Mouse (Mus musculus) kidney, embryonic 16.5 days (tissue): ENCODE measurements around the gene Ttc13. TPM values are rescaled to one million over a fixed set of nuclear protein-coding genes. Genes with fewer than 3 reads are reported as not detected.

ENCODE experiments used
- ATAC-seq: fragments of 200-750 bp; cut with Nextera tagmentation; 2 replicates; pipeline ENCODE4 v1.8.0; 2017; ENCODE audit warnings: moderate TSS enrichment; ENCODE audit not compliant: low FRiP score, low TSS enrichment
- H3K27ac ChIP-seq: fragments of 300-500 bp; sonication (generic); 2 replicates; pipeline ENCODE4 v1.5.1; 2014; ENCODE audit warnings: low read length
- H3K27me3 ChIP-seq: fragments of 300-500 bp; sonication (generic); 2 replicates; pipeline ENCODE4 v1.6.1; 2014; ENCODE audit warnings: low read length, control low read depth, mixed read lengths; ENCODE audit not compliant: insufficient read depth
- H3K36me3 ChIP-seq: fragments of 300-500 bp; sonication (generic); 2 replicates; pipeline ENCODE4 v1.6.1; 2014; ENCODE audit warnings: low read length, control low read depth, mixed read lengths; ENCODE audit not compliant: insufficient read depth
- H3K4me1 ChIP-seq: fragments of 300-500 bp; sonication (generic); 2 replicates; pipeline ENCODE4 v1.6.1; 2014; ENCODE audit warnings: low read length, control low read depth, mixed read lengths; ENCODE audit not compliant: insufficient read depth
- H3K4me2 ChIP-seq: fragments of 300-500 bp; sonication (generic); replicated peaks from 2 replicates; pipeline ENCODE4 v1.6.1; 2014; ENCODE audit warnings: low read depth, low read length
- H3K4me3 ChIP-seq: fragments of 300-500 bp; sonication (generic); 2 replicates; pipeline ENCODE4 v1.5.1; 2014; ENCODE audit warnings: mild to moderate bottlenecking, low read length
- H3K9ac ChIP-seq: fragments of 300-500 bp; sonication (generic); replicated peaks from 2 replicates; pipeline ENCODE4 v1.6.1; 2014; ENCODE audit warnings: low read length
- H3K9me3 ChIP-seq: fragments of 300-500 bp; sonication (generic); 2 replicates; pipeline ENCODE4 v1.6.1; 2016; ENCODE audit warnings: low read length, control low read depth
- WGBS: fragments of 180-500 bp; shearing (Covaris S2); extraction: QIAGEN DNeasy Blood & Tissue Kit; methylation state at CpG from one replicate; pipeline ENCODE4 v1.1.7; 2014; 5-methylcytosine and 5-hydroxymethylcytosine counted together
- polyA plus RNA-seq: library from polyadenylated mRNA; unstranded; fragments of >200 nt; fragmentation: Nextera tagmentation; extraction: Ambion mirVana; gene quantifications from 2 replicates; pipeline ENCODE4 v1.2.1, GENCODE M21; 2015

Ttc13 gene
- polyA plus RNA-seq, 1 experiment from 2014 or later = 43.5 TPM

- Histone ChIP-seq H3K4me1 (no peaks in the 10 kb centered on the region), H3K27ac (no peak overlapping the region), H3K4me3 (no peak overlapping the region), H3K27me3 (no peaks in the 10 kb centered on the region), H3K9me3 (no peaks in the 10 kb centered on the region), H3K9ac (no peak overlapping the region), H3K36me3 (peaks cover 32% of the 10 kb centered on the region), H3K4me2 (no peak overlapping the region)
- ATAC-seq = no peak
- WGBS = 90% methylated on average over 6 of the region's 6 CpGs
Observed at GRCm38 (mm10) chr8:124713207-124713606, 8.6 kb downstream of the Ttc13 start.

GRCm38 (mm10) chr8:124705823-124706222 lies 16.0 kb downstream of the Ttc13 start:
- peaks cover 12% of the 10 kb centered on the region; the same call in 1 of the 2 replicates for H3K36me3 ChIP-seq

GRCm38 (mm10) chr8:124704376-124704775 lies 17.4 kb downstream of the Ttc13 start:
- H3K4me1 ChIP-seq = no peaks in the 10 kb centered on the region
- H3K4me2 ChIP-seq = no peak overlapping the region
- WGBS = 82% methylated on average over 4 of the region's 4 CpGs
- no peak for ATAC-seq
- no peak overlapping the region for H3K4me3 ChIP-seq
- H3K27ac ChIP-seq = no peak overlapping the region
- H3K9me3 ChIP-seq = no peaks in the 10 kb centered on the region
- peaks cover 9% of the 10 kb centered on the region for H3K36me3 ChIP-seq
- no peak overlapping the region for H3K9ac ChIP-seq
- no peaks in the 10 kb centered on the region for H3K27me3 ChIP-seq

More at GRCm38 (mm10) chr8:124705823-124706222, 16.0 kb downstream of the Ttc13 start:
- no peak overlapping the region for H3K4me2 ChIP-seq
- no peaks in the 10 kb centered on the region for H3K27me3 ChIP-seq
- no peak overlapping the region for H3K9ac ChIP-seq
- no peaks in the 10 kb centered on the region for H3K9me3 ChIP-seq
- WGBS = 94% methylated on average over 8 of the region's 8 CpGs
- no peaks in the 10 kb centered on the region for H3K4me1 ChIP-seq
- no peak overlapping the region for H3K27ac ChIP-seq
- no peak overlapping the region for H3K4me3 ChIP-seq
- no peak for ATAC-seq

- WGBS = 67% methylated on average over 4 of the region's 4 CpGs
- no peak overlapping the region for H3K27ac ChIP-seq
Observed at GRCm38 (mm10) chr8:124703526-124703925, 18.3 kb downstream of the Ttc13 start.

GRCm38 (mm10) chr8:124702183-124702582 lies 19.6 kb downstream of the Ttc13 start:
- 80% methylated on average over 3 of the region's 3 CpGs for WGBS
- no peaks in the 10 kb centered on the region for H3K4me1 ChIP-seq
- no peak for ATAC-seq

More at GRCm38 (mm10) chr8:124703526-124703925, 18.3 kb downstream of the Ttc13 start:
- Histone ChIP-seq H3K27me3 (no peaks in the 10 kb centered on the region), H3K9ac (no peak overlapping the region), H3K4me3 (no peak overlapping the region), H3K4me2 (no peak overlapping the region), H3K9me3 (no peaks in the 10 kb centered on the region), H3K4me1 (no peaks in the 10 kb centered on the region), H3K36me3 (peaks cover 7% of the 10 kb centered on the region)
- no peak for ATAC-seq

GRCm38 (mm10) chr8:124701023-124701422 lies 20.8 kb downstream of the Ttc13 start:
- Histone ChIP-seq H3K27ac (no peak overlapping the region), H3K4me3 (no peak overlapping the region), H3K36me3 (peaks cover 17% of the 10 kb centered on the region), H3K9ac (no peak overlapping the region), H3K4me1 (no peaks in the 10 kb centered on the region), H3K9me3 (no peaks in the 10 kb centered on the region), H3K4me2 (no peak overlapping the region), H3K27me3 (no peaks in the 10 kb centered on the region)
- 74% methylated on average over 9 of the region's 9 CpGs for WGBS
- ATAC-seq = no peak

More at GRCm38 (mm10) chr8:124702183-124702582, 19.6 kb downstream of the Ttc13 start:
- Histone ChIP-seq H3K27ac (no peak overlapping the region), H3K36me3 (peaks cover 17% of the 10 kb centered on the region), H3K9me3 (no peaks in the 10 kb centered on the region), H3K4me2 (no peak overlapping the region), H3K9ac (no peak overlapping the region), H3K4me3 (no peak overlapping the region), H3K27me3 (no peaks in the 10 kb centered on the region)

- Histone ChIP-seq H3K4me1 (no peaks in the 10 kb centered on the region), H3K27me3 (no peaks in the 10 kb centered on the region), H3K9ac (no peak overlapping the region), H3K9me3 (no peaks in the 10 kb centered on the region), H3K27ac (no peak overlapping the region), H3K36me3 (peaks cover 17% of the 10 kb centered on the region), H3K4me2 (no peak overlapping the region), H3K4me3 (no peak overlapping the region)
- 86% methylated on average over 5 of the region's 5 CpGs for WGBS
- no peak for ATAC-seq
Observed at GRCm38 (mm10) chr8:124700271-124700670, 21.5 kb downstream of the Ttc13 start.

- Histone ChIP-seq H3K36me3 (peaks cover 24% of the 10 kb centered on the region), H3K4me2 (no peak overlapping the region), H3K27me3 (no peaks in the 10 kb centered on the region), H3K9me3 (no peaks in the 10 kb centered on the region), H3K27ac (no peak overlapping the region), H3K4me1 (no peaks in the 10 kb centered on the region), H3K9ac (no peak overlapping the region), H3K4me3 (no peak overlapping the region)
- no peak for ATAC-seq
- 94% methylated on average over 22 of the region's 22 CpGs for WGBS
Observed at GRCm38 (mm10) chr8:124695424-124696100, 26.2 kb downstream of the Ttc13 start.

- Histone ChIP-seq H3K27me3 (no peaks in the 10 kb centered on the region), H3K36me3 (peaks cover 16% of the 10 kb centered on the region), H3K9me3 (no peaks in the 10 kb centered on the region), H3K27ac (no peak overlapping the region), H3K4me1 (no peaks in the 10 kb centered on the region), H3K4me2 (no peak overlapping the region), H3K9ac (no peak overlapping the region), H3K4me3 (no peak overlapping the region)
- no peak for ATAC-seq
- WGBS = 94% methylated on average over 4 of the region's 4 CpGs
Observed at GRCm38 (mm10) chr8:124691706-124692105, 30.1 kb downstream of the Ttc13 start.

GRCm38 (mm10) chr8:124688899-124689298 lies 32.9 kb downstream of the Ttc13 start:
- Histone ChIP-seq H3K9ac (no peak overlapping the region), H3K4me1 (no peaks in the 10 kb centered on the region), H3K27me3 (no peaks in the 10 kb centered on the region), H3K36me3 (peaks cover 22% of the 10 kb centered on the region), H3K4me3 (no peak overlapping the region), H3K9me3 (no peaks in the 10 kb centered on the region), H3K27ac (no peak overlapping the region), H3K4me2 (no peak overlapping the region)
- 69% methylated on average over 13 of the region's 13 CpGs for WGBS
- no peak for ATAC-seq
